Mouse (Mus musculus): Measurements from ENCODE around the gene Rps26.

Gene Rps26

DNA sequence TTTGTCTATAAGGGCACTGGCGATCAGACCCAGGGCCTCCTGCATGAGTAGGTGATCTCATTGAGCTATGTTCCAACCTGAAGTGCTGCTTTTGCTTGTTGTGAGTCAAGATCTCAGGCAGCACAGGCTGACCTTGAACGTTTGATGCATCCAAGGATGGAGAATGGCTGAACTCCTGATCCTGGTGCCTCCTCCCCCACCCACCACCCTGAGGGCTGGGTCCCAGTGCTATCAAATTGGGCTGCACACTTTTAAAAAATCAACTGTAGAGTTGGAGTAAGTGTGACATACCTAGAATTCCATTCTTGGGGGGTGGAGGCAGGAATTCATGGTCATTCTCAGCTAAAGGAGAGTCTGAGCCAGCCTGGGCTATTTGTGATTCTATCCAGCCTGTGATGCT lies 20.1 kb downstream of the Rps26 start:
- DNase-seq (ENCODE audit: low spot score in 2 of 2) = no peak

DNA sequence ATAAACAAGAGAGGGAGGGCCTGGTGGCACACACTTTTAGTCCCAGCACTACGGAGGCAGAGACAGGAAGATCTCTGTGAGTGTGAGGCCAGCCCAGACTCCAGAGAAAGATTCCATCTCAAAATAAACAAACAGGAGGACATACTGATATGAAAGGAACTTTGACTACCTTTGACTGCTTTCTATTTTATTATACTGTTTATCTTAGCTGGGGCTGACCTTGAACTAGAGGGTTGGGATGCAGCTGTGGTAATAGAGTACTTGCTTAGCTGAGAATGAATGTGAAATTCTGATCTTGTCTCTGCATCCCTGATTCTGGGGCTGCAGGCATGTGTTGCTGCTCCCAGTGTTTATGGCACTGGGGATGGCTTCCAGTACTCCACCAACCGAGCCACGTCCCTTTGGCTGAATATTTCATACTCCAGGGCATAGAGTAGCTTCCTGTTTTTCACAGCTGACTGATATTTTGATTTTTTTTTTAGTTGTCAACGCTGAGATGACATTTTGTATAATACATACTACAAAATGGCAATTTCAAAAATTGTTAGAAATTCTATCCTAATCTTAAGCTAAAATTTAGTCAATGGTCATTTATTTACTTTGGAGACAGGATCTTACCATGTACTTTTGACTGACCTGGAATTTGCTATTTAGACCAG lies 23.9 kb downstream of the Rps26 start:
- no peak for DNase-seq (ENCODE audit: low spot score in 2 of 2)

DNA sequence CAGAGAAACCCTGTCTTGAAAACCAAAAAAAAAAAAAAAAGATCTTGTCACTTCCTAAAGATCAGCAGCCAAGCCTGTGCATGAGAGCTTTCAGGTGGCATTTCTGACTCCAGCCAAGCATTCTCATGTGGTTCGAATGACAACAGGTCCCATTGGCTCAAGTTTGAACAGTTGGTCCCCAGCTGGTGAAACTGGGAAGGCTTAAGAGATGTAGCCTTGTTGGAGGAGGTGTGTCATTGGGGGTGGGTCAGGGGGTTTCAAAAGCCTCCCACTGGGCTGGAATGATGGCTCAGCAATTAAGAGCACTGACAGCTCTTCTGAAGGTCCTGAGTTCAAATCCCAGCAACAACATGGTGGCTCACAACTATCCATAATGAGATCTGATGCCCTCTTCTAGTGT lies 25.0 kb downstream of the Rps26 start:
- DNase-seq (ENCODE audit: low spot score in 2 of 2) = no peak

DNA sequence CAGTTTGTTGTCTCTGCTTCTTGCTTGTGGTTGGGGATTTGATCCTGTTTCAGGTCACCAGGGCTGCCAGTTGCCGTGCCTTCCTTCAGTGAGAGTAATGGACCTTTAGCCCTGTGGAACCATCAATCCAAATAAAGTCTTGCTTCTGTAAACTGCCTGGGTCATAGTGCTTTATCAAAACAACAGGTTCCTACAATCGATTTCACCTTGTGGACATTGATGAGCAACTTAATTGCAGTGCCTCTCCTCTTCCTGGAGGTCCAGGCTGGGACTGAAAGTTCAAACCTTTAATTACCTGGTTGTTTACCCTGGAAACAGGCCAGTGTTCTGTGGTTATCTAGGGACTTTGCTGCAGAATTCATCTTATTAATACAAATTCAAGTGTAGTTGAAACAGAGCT lies 28.1 kb downstream of the Rps26 start:
- DNase-seq (ENCODE audit: low spot score in 2 of 2) = no peak

DNA sequence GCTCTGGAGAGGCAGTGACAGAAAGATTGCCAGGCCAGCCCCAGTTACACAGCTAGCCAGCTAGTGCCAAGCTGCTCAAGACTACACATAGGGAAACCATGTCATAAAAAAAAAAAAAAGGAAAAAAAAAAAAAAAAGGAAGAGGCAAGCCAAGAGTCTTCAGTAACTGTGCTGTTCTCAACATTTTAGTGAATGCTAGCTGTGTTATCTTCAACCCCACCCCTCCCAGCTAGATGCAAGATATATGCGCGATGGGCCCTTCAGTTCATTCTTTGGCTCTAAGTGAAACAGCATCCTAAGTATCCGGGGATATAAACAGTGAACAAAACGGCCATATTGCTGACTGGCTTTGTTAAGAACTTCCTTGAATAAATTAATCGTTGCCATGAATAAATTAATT lies 33.8 kb downstream of the Rps26 start:
- no peak for DNase-seq (ENCODE audit: low spot score in 2 of 2)

DNA sequence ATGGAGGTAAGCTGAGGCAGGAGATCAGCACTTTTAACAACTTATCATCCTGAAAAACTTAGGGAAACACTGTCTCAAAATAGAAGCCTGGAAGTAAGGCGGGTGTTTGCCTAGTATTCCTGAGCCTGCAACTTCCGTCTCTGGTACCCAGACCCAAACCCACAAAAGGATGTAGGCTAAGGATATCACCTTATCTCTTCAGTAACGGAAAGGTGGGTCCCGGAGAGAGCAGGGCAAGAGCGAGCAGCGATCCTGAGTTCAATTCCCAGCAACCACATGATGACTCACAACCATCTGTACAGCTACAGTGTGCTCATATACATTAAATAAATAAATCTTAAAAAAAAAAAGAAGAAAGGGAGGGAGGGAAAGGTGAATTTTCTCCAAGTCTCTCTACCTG lies 35.1 kb downstream of the Rps26 start:
- DNase-seq (ENCODE audit: low spot score in 2 of 2) = no peak

DNA sequence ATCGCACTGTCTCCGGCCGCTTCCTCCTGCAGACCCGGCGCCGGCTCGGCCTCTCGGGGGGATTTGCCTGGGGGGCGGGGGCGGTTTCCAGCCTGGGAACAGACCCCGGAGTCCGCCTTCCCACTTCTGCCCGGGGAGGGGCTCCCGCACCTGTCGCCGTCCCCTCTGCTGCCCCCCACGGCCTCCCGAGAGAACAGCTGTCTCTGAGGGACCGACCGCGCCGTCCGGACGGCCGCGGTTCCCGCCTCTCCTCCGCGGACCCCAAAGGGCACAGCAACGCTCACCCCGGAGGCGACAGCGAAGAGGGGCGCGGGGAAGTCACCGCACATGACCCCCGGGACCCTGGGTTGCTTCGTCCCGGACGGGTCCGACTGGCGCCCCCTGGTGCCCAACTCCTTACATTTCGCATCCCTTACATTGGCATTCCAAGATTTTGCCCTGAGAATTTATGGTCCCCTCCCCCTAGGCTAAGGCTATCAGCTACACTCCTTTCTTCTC lies 36.3 kb downstream of the Rps26 start:
- peak; percentile 50 to 70 for DNase-seq (ENCODE audit: low spot score in 2 of 2)

DNA sequence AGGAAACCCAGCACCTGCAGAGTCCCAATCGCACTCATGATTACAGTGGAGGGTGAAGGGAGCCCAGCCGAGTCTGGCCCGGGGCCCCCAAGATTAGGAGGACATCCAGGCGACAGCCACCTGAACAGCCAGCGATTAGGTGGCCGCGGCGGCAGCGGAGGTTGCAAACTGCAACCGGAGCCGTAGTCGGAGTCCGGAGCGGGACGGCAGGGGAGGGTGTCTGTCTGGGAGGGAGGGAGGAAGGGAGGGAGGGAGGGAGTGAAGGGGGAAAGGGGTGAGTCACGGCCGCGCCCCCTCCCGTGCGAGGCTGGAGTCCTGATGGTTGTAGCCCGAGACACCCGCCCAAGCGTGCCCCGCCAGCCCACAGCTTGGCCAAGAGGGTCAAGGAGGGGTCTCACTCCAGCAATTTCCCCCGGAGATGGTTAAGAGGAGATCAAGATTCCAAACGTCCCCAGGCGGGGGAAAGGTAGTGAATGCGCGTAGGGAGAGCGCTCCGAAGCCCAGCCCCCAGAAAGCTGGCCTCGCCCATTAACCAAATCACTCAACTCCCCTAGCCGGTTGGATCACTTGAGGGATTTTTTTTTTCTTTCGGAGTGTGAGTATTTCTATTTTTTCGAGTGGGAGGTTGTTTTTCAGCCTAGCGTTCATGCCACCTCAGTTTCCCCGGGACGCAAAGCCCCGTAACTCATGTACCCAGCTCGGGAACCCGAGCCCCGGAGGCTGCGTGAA lies 36.9 kb downstream of the Rps26 start, which contains the start of gene Erbb3:
Erbb3 (minus strand) TSS at position 189 of the 729 bp plus-strand sequence.
- peak; percentile 35 for DNase-seq (ENCODE audit: low spot score in 2 of 2)

DNA sequence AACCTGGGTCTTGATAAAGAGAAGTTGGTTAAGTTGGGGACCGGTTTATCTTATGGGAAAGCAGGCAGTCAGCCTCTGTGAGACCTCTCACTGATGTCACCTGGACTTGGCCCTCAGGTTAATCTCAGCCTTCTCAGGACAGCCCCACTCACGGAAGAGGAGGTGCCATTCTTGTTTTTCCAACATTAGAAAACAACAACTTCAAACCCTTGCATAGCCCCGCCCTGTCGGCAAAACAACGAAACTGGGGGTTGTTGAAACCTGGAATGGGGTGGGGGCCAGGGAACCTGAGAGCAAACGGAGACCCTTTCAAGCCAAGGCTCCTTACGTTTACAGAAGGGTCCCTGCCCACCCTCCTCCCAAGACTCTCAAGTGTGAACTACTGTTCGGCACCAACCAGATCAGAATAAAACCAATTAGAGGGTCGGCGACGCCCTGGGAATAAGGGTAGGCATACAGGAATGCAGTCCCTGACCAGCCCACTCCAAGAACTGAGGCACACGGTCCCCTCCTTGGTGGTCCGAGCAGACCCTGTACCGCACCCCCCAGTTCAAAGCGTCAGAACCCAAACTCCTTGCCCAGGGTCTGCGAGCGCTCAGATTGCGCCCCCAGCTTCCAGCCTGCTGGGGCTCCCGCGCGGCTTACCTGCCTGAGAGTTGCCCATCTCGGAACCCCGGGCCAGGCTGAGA lies 37.6 kb downstream of the Rps26 start:
- DNase-seq (ENCODE audit: low spot score in 2 of 2) = no peak

DNA sequence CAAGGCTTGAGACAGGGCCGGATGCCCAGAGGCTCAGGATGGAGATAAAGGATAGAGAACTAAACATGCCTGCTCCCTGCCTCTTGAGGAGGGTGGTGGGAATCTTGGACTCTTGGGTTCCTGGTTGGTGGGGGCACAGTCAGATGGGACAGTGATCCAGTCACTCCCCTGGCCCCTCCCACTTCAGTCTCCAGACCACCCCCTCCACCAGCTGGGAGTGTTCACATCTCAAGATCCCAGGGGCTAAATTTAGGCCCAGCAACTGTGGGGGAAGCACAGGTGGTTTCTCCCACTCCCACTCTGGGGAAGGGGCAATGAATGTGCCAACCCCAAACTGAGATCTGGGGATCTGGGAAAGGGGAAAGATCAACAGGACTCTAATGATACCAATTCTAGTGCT lies 38.4 kb downstream of the Rps26 start:
- DNase-seq (ENCODE audit: low spot score in 2 of 2) = no peak

DNA sequence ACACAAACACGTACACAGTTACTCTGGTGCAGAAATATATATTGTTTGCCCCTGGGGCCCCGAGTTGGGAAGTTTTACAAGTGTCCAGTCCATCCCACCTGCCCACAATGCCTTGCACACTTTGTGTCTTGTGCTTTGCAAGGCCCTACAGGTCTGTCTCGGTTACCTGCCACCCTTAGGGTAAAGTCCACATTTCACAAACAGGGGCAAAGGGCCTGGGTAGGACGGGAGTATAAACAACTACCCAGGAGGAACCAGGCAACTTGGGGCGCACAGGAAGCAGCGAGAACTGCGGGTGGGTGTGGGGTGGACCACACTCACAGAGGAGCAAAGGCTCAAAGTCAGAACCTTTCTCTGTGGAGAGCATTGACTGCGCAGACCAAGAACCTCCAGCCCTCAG lies 38.9 kb downstream of the Rps26 start:
- DNase-seq (ENCODE audit: low spot score in 2 of 2) = no peak

DNA sequence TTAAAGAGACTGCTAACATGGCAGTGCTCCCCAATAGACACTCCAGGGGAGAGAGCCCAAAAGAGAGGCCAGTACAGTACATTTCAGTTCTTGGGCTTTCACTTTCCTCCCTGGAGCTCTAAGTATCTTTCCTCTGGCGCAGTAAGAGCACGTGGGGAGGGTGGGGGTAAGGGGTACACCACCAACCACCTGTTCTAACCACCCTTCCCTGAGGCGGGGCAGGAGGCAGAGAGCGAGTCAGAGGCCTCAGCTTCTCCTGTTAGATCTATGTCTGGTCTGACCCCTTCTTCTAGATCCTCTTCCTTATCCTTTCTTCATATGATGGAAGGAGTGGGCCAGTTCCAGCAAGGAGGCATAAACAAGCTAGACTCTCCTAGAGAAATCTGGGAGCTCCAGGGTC lies 39.4 kb downstream of the Rps26 start:
- no peak for DNase-seq (ENCODE audit: low spot score in 2 of 2)

DNA sequence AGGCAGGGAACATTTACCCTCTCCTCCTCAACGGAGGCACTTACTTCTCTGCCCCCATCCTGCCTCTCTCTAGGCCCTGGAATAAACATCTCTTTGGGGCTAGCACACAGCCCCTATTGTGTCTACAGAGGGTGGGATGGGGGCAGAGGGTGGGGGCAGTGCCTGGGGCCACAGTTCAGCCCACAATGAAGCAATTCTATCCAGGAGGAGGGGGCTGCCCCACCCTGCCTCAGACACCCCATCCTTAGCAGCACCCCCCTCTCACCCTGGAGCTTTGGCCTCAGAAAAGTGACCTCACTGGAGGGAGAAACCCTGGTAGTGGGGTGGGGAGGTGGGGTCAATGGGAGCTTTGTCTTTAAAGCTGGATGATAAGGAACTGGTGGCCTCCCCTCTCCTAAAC lies 40.0 kb downstream of the Rps26 start:
- no peak for DNase-seq (ENCODE audit: low spot score in 2 of 2)

DNA sequence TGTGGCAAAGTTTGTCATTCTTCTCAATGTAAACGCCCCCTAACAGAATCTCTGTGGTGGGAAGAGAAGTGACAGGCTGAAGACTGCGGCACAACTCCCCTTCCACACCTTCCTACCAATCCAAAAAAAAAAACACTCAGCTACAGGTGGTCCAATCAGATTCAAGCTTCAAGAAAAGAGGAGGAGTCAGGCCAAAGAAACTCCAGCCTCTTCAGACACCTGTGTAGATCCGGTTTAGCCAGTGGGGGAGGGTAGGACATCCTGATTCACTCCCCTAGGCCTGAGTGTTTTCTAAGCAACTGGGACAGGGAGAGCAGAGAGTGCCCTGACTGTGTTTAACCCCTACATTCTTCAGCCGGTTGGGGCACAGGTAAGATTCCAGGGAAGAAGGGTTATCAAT lies 42.2 kb downstream of the Rps26 start:
- no peak for DNase-seq (ENCODE audit: low spot score in 2 of 2)

DNA sequence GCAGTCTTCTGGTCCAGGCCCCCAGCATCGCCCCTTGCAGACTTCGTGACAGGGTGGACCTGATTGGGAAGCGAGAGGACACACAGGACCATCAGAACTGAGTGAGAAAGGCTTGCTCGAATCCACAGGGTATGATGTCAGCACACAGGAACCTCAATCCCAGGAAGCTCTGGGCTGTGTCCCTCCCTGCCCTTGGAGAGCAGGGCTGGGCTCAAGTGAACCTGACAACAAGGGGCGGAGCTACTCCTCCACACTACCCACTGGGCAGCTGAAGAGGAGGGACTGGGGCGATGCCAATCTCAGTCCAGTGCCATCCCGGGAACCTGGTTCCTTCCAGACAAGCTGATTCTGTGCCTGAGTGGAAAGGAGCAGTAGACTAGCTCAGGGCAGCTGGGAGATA lies 42.9 kb downstream of the Rps26 start:
- no peak for DNase-seq (ENCODE audit: low spot score in 2 of 2)

DNA sequence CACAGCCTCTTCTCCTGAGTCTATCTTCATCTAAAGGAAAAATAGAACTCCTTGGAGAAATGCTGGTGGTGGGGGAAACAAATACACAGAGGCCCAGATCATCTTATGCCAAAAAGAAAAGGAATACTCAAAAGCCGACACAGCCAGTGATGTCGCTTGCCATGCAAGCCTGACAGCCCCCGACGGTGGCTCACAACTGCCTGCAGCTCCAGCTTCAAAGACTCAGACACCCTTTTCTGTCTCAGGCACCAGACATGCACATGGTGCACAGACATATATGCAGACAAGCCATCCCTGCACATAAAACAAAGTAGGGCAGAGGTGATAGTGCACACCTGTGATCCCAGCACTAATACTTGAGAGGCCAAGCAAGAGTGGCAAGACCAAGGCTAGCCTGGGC lies 46.8 kb downstream of the Rps26 start:
- DNase-seq (ENCODE audit: low spot score in 2 of 2) = no peak

DNA sequence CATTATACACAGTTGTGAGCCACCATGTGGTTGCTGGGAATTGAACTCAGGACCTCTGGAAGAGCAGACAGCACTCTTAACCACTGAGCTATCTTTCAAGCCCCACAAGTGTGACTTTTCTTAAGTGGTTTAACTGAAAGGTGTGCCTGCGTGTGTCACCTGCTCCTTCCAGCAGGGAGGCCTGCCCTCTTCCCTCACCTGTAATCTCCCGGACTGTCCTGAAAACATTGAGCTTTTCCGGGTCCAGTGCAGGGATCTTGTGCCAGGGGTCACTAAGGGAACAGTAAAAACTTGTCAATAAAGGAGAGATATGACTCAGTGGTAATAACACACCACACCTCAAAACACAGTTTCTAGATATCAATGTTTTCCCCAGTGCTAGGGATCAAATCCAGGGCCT lies 47.2 kb downstream of the Rps26 start:
- no peak for DNase-seq (ENCODE audit: low spot score in 2 of 2)

DNA sequence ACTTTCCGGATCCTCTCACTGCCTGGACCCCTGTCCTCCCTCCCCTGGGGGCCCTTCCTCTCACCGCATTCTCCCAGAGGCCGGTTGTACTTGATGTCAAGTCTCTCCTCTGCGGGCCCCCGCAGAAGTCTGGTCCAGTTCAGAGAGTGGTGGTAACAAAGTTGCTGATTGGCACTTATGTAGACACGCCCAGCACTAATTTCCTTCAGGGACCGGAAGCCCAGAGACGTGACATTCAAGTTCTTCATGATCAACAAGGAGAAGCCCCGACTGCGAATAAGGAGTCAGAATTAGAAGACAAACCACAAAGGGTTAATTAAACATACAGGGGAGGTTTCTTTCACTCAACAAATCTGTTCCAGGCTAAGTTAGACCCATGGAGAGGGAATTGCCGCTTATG lies 48.2 kb downstream of the Rps26 start:
- no peak for DNase-seq (ENCODE audit: low spot score in 2 of 2)

DNA sequence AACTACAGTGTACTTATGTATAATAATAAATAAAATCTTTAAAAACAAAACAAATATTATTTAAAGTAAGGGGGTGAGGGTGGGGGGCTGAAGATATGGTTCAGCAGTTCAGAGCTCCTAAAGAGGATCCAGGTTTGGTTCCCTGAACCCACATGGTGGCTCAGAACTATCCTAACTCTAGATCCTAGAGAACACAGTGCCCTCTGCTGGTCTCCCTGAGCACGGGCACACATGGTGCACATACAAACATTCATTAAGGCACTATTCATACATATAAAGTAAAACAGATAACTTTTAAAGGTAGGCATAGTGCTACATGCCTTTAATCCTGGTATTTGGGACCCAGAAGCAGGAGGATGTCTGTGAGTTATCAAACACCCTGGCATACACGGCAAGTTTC lies 51.5 kb downstream of the Rps26 start:
- peak in 1 of 2 experiments; percentile 48 for DNase-seq (ENCODE audit: low spot score in 2 of 2)
